Comparison of ENCODE assay signal across 8 mouse cellular contexts in the genomic region with DNA sequence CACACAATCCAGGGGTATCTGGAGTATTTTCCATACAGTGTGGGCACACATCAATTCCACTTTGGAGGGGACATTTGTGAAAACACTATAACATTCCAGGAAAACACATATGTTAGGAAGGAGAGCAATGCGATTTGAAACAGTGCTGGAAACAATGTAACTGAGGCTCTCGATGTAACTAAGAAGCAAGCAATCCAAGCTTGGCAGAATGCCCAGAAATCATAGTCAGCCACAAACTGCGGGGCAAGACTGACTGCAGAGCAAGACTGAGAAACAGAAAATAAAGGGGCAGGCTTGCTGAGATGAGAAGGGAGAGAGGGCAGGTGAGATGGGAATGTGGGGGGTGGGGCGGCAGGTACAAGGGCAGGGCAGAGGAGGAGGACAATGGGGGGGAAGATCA. TPM values are rescaled to one million over a fixed set of nuclear protein-coding genes. Genes with fewer than 3 reads are reported as not detected.
DNase-seq lines count a peak whose midpoint lies in the region; ATAC-seq lines count a peak whose summit lies in the region.

No protein-coding gene starts in this region.

- no peak overlapping the region for H3K4me2 ChIP-seq in neural tube, embryonic 15.5 days

- no peaks in the 10 kb centered on the region for H3K36me3 ChIP-seq in neural tube, embryonic 15.5 days

- H3K27ac ChIP-seq in neural tube, embryonic 15.5 days (replicated peaks), result peak overlapping the region; percentile 42; the same call in 1 of the 2 replicates

- peak; percentile 27 to 37 for DNase-seq in cerebellum, adult 18-20 months
- DNase-seq in cerebellum, adult 11-12 months, result no peak
- peak; percentile 92 for DNase-seq in brain, adult 2 months (ENCODE audit: low read depth, low spot score)
- DNase-seq in gastrocnemius, postnatal 4 days (ENCODE audit: low spot score in 2 of 2), result peak; percentile 51 to 71
- DNase-seq in kidney, adult 9 months, result peak; percentile 56
- peak; percentile 69 for DNase-seq in left cerebral cortex, postnatal 4 days
- DNase-seq in thymus, postnatal 10 days (ENCODE audit: low spot score in 2 of 2), result no peak

- WGBS in neural tube, embryonic 15.5 days, result 19% methylated on average over 4 of the region's 4 CpGs

- ATAC-seq in neural tube, embryonic 15.5 days (ENCODE audit: low FRiP score), result peak; percentile 56; the same call in 1 of the 2 replicates

- no peaks in the 10 kb centered on the region for H3K27me3 ChIP-seq in neural tube, embryonic 15.5 days (replicated peaks)

- intact Hi-C loops in left cerebral cortex, postnatal 4 days (cut with DNase I), result no loop called here

- H3K4me1 ChIP-seq in neural tube, embryonic 15.5 days, result peaks cover 29% of the 10 kb centered on the region

- H3K4me3 ChIP-seq in neural tube, embryonic 15.5 days (replicated peaks), result no peak overlapping the region

- H3K9ac ChIP-seq in neural tube, embryonic 15.5 days (replicated peaks), result no peak overlapping the region

- no peaks in the 10 kb centered on the region for H3K9me3 ChIP-seq in neural tube, embryonic 15.5 days (replicated peaks)

RNA-seq across cellular contexts. Expression of gene Fbxl7, which starts 19.7 kb away (rescaled TPM):
- 10 to 100 TPM; 14.0 to 15.9 TPM for total RNA-seq in gastrocnemius, postnatal 4 days (2021)
- 1 to 10 TPM; 6.6 to 6.7 TPM for total RNA-seq in left cerebral cortex, postnatal 4 days (2021)
- polyA plus RNA-seq in neural tube, embryonic 15.5 days (2015; fragmentation: Nextera tagmentation; extraction: Ambion mirVana), result 11.4 and 12.3 TPM in 2 replicates

Comparison
In these comparisons a context has a peak if more than half of its experiments do, and no peak if none do; other contexts are left out.
1. DNase-seq: peak in cerebellum, adult 18-20 months (2 of 2), brain, adult 2 months (single experiment), gastrocnemius, postnatal 4 days (2 of 2), kidney, adult 9 months (single experiment) and left cerebral cortex, postnatal 4 days (single experiment); none in cerebellum, adult 11-12 months (single experiment) and thymus, postnatal 10 days (0 of 2).